Comparison of ENCODE assay signal across 19 mouse cellular contexts in genomic region chr6:37862893-37863292, GRCm38 (mm10). TPM values are rescaled to one million over a fixed set of nuclear protein-coding genes. Genes with fewer than 3 reads are reported as not detected.
DNase-seq lines count a peak whose midpoint lies in the region; ATAC-seq and TF ChIP-seq lines count a peak whose summit lies in the region.
"Had no signal": no experiment of that assay in that cellular context is flagged by ENCODE, and none has a peak within 500 bp of the region (broad histone marks: within the 10 kb centered on the region; RNA-seq: fewer than 3 reads in every experiment).

No protein-coding gene starts in this region.

- DNase-seq in heart, postnatal 25 days (ENCODE audit: low spot score), result no peak
- DNase-seq in brain, adult 2 months (ENCODE audit: low read depth, low spot score), result peak; percentile 10
- no peak for DNase-seq in stomach, postnatal 0 days (ENCODE audit: low spot score)
- DNase-seq in layer of hippocampus, adult 9-10 months (ENCODE audit: low spot score), result no peak
- DNase-seq in cerebellum, adult 8-10 months, result no peak
- DNase-seq in cerebellum, postnatal 10 days, result no peak
- DNase-seq: cerebellum, adult 18-20 months; gastrocnemius, postnatal 25 days; kidney, adult 18-20 months; kidney, postnatal 4 days; left cerebral cortex, postnatal 4 days; lung, adult 2 months; lung, postnatal 4 days had no signal

- ATAC-seq in heart, embryonic 11.5 days (replicated peaks; ENCODE audit: insufficient number of reproducible peaks, low FRiP score, low TSS enrichment), result peak; percentile 89
- ATAC-seq in liver, embryonic 12.5 days, result peak; percentile 95
- ATAC-seq in stomach, postnatal 0 days (ENCODE audit: low FRiP score, low TSS enrichment), result peak; percentile 81
- ATAC-seq: activated CD4-positive, CD25-positive, alpha-beta regulatory T cell, adult 4 months; forebrain, embryonic 15.5 days; hindbrain, embryonic 16.5 days; midbrain, embryonic 13.5 days had no signal

- H3K27me3 ChIP-seq in heart, embryonic 11.5 days (ENCODE audit: control insufficient read depth, insufficient read depth, low read length), result no peaks in the 10 kb centered on the region
- no peaks in the 10 kb centered on the region for H3K27me3 ChIP-seq in liver, embryonic 12.5 days (replicated peaks)
- no peaks in the 10 kb centered on the region for H3K27me3 ChIP-seq in stomach, postnatal 0 days (ENCODE audit: control insufficient read depth, insufficient read depth, low read length)
- H3K27me3 ChIP-seq: forebrain, embryonic 15.5 days; midbrain, embryonic 13.5 days had no signal

- TF ChIP-seq CTCF in stomach, postnatal 0 days (IDR thresholded peaks at IDR 0.05; ENCODE audit: low read depth), result no peak

- no peak overlapping the region for H3K9ac ChIP-seq in heart, embryonic 11.5 days (ENCODE audit: low read depth, low read length)
- no peak overlapping the region for H3K9ac ChIP-seq in liver, embryonic 12.5 days
- no peak overlapping the region for H3K9ac ChIP-seq in stomach, postnatal 0 days (ENCODE audit: low read length)
- H3K9ac ChIP-seq: forebrain, embryonic 15.5 days; midbrain, embryonic 13.5 days had no signal

- WGBS in heart, embryonic 11.5 days (ENCODE audit: insufficient replicate concordance), result 56% methylated on average over 7 of the region's 7 CpGs
- WGBS in liver, embryonic 12.5 days (ENCODE audit: insufficient replicate concordance), result 45% methylated on average over 7 of the region's 7 CpGs
- 67% methylated on average over 7 of the region's 7 CpGs for WGBS in stomach, postnatal 0 days

- H3K4me1 ChIP-seq in heart, embryonic 11.5 days (ENCODE audit: control insufficient read depth, insufficient read depth, low read length), result no peaks in the 10 kb centered on the region
- peaks cover 29% of the 10 kb centered on the region for H3K4me1 ChIP-seq in liver, embryonic 12.5 days
- H3K4me1 ChIP-seq in stomach, postnatal 0 days (replicated peaks; ENCODE audit: control insufficient read depth, insufficient read depth), result no peaks in the 10 kb centered on the region
- H3K4me1 ChIP-seq: forebrain, embryonic 15.5 days; midbrain, embryonic 13.5 days had no signal

- no peak overlapping the region for H3K4me2 ChIP-seq in heart, embryonic 11.5 days
- H3K4me2 ChIP-seq in liver, embryonic 12.5 days, result 0 out of 2 replicates have a peak overlapping the region, but pooled peaks have one; percentile 14
- H3K4me2 ChIP-seq in stomach, postnatal 0 days (replicated peaks; ENCODE audit: low read depth), result no peak overlapping the region
- H3K4me2 ChIP-seq: forebrain, embryonic 15.5 days; midbrain, embryonic 13.5 days had no signal

- TF ChIP-seq EP300 in stomach, postnatal 0 days (optimal IDR thresholded peaks at IDR 0.05), result no peak

- H3K27ac ChIP-seq in heart, embryonic 11.5 days (ENCODE audit: low read depth, low read length), result 0 out of 2 replicates have a peak overlapping the region, but pooled peaks have one; percentile 50
- H3K27ac ChIP-seq in liver, embryonic 12.5 days, result peak overlapping the region; percentile 77
- H3K27ac ChIP-seq in stomach, postnatal 0 days (replicated peaks), result no peak overlapping the region
- H3K27ac ChIP-seq: forebrain, embryonic 15.5 days; midbrain, embryonic 13.5 days had no signal

- H3K36me3 ChIP-seq in heart, embryonic 11.5 days (ENCODE audit: control insufficient read depth, insufficient read depth, low read length), result no peaks in the 10 kb centered on the region
- no peaks in the 10 kb centered on the region for H3K36me3 ChIP-seq in liver, embryonic 12.5 days
- H3K36me3 ChIP-seq in stomach, postnatal 0 days (ENCODE audit: control insufficient read depth, insufficient read depth, low read length), result no peaks in the 10 kb centered on the region
- H3K36me3 ChIP-seq: forebrain, embryonic 15.5 days; midbrain, embryonic 13.5 days had no signal

- H3K9me3 ChIP-seq in heart, embryonic 11.5 days (replicated peaks; ENCODE audit: control insufficient read depth, low read length), result no peaks in the 10 kb centered on the region
- H3K9me3 ChIP-seq in liver, embryonic 12.5 days (replicated peaks), result no peaks in the 10 kb centered on the region
- H3K9me3 ChIP-seq in stomach, postnatal 0 days (ENCODE audit: control insufficient read depth, low read length), result no peaks in the 10 kb centered on the region
- H3K9me3 ChIP-seq: forebrain, embryonic 15.5 days; midbrain, embryonic 13.5 days had no signal

- no peak overlapping the region for H3K4me3 ChIP-seq in heart, embryonic 11.5 days (ENCODE audit: low read depth, low read length)
- no peak overlapping the region for H3K4me3 ChIP-seq in liver, embryonic 12.5 days
- no peak overlapping the region for H3K4me3 ChIP-seq in stomach, postnatal 0 days (ENCODE audit: low read depth, low read length)
- H3K4me3 ChIP-seq: forebrain, embryonic 15.5 days; midbrain, embryonic 13.5 days had no signal

- intact Hi-C loops in heart, postnatal 25 days (cut with DNase I), result no loop called here

RNA-seq across cellular contexts. Expression of gene Trim24, which starts 7.7 kb away (rescaled TPM):
- polyA plus RNA-seq in heart, embryonic 11.5 days (2014; fragmentation: Nextera tagmentation; extraction: Ambion mirVana), result 17.9 and 18.9 TPM in 2 replicates
- 10 to 100 TPM; 29.0 to 33.9 TPM for total RNA-seq in heart, postnatal 25 days (2021)
- polyA plus RNA-seq in liver, embryonic 12.5 days (2016; fragmentation: Nextera tagmentation; extraction: Ambion mirVana), result 8.8 and 9.3 TPM in 2 replicates
- 5.6 and 6.4 TPM in 2 replicates for polyA plus RNA-seq in stomach, postnatal 0 days (2015; fragmentation: Nextera tagmentation; extraction: Ambion mirVana)
